Mouse (Mus musculus) heart, postnatal 36 days (tissue): ENCODE data around the gene 1700123L14Rik. TPM values are rescaled to one million over a fixed set of nuclear protein-coding genes. Genes with fewer than 3 reads are reported as not detected.
"Not testable (repeated sequence)": the region's sequence is repeated elsewhere in the genome, so short reads cannot be mapped to it uniquely, and the experiment has no call there.

ENCODE experiments used
- DNase-seq, 2 experiments: peaks; one replicate each; pipeline ENCODE4 v3.0.0; 2021 to 2022
- intact Hi-C: fragments of 180-260 bp; cut with DNase I; formaldehyde crosslinking; loops from one replicate; pipeline ENCODE4 v1.15.1; 2025
- total RNA-seq, 2 experiments: library from RNA; stranded (reverse); gene quantifications; 2 replicates each; pipeline ENCODE4 v1.2.3; 2021

1700123L14Rik gene
- total RNA-seq = not detected

DNA sequence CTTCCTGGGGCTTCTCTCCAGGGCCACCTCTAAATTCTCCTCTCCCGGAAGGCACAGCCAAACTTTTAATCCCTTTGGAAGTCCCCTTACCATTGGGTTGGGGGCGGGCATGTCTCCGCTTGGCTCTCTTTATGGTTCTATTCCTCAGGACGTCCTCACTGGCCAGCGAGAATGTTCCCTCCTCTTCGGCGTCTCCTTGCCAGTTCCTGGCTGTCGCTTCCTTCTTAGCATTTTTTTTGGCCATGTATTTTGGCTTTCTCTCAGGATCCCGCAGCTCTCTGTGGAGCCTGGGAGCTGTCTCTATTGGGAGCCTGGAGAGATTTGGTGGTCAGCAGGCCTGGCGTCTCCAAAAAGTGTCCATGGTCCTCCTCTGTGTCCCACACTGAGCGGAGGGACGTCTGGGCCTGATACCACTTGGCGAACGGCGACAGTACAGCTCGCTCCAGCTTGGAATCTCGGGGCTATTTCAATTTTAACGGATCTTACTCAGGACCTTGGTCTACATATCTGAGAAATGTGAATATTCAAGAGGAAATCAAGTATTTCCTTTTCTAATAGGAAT lies at the start of gene 1700123L14Rik:
Gene 1700123L14Rik, minus strand, starts transcription at position 426 of the 562 bp plus-strand sequence.
- peak; percentile 1 to 2 for DNase-seq
- intact Hi-C loops = no loop called here

- intact Hi-C loops = no loop called here
- DNase-seq = no peak
These were observed 39.4 kb upstream of the 1700123L14Rik start for GRCm38 (mm10) chr6:96205395-96205794.

DNA sequence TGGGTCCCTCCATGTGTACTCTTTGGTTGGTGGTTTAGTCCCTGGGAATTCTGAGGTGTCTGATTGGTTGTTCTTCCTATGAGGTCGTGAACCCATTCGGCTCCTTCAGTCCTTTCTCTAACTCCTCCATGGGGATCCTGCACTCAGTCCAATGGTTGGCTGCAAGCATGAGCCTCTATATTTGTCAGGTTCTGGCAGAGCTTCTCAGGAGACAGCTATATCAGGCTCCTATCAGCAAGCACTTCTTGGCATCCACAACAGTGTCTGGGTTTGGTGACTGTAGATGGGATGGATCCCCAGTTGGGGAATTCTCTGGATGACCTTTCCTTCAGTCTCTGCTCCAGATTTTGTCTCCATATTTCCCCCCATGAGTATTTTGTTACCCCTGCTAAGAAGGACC lies 32.9 kb upstream of the 1700123L14Rik start:
- intact Hi-C loops = not testable (repeated sequence)
- DNase-seq = peak in 1 of 2 experiments; percentile 0

- intact Hi-C loops = no loop called here
These were observed 20.5 kb upstream of the 1700123L14Rik start for GRCm38 (mm10) chr6:96186517-96186916.

DNA sequence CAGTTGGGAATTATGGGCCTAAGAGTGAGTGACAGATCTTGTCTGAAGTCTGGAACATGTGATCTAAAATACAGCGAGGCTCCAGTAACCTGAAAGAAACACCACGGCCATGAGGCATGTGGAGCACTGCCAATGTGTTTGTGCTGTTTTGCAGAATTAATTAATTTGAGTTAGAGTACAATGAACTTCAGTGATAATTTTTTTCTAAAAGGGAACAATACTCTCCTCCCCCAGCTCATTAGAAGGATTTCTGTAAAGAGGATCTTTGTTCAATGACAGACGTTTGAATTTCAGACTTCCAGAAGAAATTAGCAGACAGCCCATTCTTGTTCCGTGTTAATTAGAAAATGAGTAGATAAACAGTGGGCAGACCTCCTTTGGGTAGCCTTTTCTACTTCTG lies 17.3 kb upstream of the 1700123L14Rik start:
- intact Hi-C loops = no loop called here
- no peak for DNase-seq

More at GRCm38 (mm10) chr6:96186517-96186916, 20.5 kb upstream of the 1700123L14Rik start:
- no peak for DNase-seq

- intact Hi-C loops = no loop called here
These were observed 12.5 kb upstream of the 1700123L14Rik start for GRCm38 (mm10) chr6:96178530-96178929.

DNA sequence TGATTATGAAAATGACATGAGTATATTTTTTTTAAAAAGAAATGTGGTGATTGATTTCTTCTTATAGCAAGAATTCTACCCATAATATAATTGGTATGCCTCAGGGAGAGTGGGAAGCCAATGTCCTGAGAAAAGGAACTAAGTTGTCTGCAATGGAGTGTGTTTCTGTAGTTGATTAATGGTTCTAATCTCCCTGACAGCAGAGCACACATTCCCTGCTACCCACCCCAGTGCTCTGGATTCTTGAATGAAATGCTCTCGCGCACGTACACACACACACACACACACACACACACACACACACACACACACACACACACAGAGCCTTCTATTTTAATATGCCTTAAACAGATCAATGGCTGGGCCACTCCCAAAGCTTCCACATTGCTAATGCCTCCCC lies 7.6 kb upstream of the 1700123L14Rik start:
- DNase-seq = no peak
- intact Hi-C loops = no loop called here

More at GRCm38 (mm10) chr6:96178530-96178929, 12.5 kb upstream of the 1700123L14Rik start:
- no peak for DNase-seq

- no peak for DNase-seq
- intact Hi-C loops = no loop called here
These were observed 988 bp upstream of the 1700123L14Rik start for GRCm38 (mm10) chr6:96167031-96167430.

DNA sequence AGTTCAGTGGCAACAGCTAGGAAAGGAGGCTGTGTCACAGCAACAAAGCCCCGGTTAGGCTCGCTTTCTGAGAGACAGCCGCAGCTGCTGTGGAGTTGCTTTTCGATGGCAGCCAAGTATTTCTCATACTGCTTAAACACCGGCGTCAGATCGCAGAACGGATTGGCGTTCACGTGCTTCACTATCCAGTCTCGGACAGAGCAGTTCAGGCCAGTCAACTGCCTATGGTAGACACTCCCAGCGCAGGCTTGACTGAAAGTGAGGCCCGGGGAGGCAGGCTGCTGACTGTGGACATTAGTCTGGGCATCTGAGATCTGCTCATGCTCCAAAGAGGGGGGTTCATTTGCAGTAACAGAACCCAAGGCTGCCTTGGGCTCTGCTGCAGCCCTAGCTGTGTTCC lies 640 bp downstream of the 1700123L14Rik start:
- intact Hi-C loops = no loop called here
- DNase-seq = peak in 1 of 2 experiments; percentile 1

- intact Hi-C loops = no loop called here
- no peak for DNase-seq
These were observed 22.7 kb downstream of the 1700123L14Rik start for GRCm38 (mm10) chr6:96143326-96143725.

DNA sequence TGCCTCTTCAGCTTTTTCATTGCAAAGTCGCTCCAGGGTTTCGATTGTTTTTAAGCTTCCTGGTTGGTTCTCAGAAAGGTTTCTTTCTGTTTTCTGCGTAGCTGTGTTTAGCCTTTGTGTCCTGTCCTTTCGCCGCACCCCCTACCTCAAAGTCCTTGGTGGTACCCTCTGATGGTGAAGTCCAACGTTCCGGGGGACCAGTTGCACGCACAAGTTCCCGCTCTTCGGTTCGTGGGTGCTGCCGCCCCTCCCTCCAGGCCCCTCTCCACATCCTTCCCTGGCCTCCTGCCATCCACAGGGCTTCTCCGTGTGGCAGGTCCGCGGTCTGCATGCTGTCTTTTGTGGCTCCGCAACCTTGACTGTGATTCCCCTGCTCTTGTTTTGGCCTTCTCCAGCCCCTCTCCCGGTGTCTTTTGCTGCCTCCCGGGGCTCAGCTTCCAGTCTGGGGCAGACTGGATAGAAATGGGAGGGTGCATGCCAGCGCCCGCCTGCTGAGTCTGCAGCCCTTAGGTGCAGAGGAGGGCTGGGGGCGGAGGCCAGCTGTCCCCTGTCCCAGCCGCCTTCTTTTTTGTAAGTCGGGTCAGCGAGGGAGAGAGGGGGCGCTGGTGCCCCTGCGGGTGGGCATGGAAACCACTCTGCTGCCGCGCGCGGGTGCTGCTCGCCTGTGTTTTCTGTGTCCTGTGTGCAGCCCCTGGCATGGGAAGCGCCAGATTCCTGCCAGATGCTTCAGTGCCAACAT lies 49.3 kb downstream of the 1700123L14Rik start:
- peak; percentile 2 to 3 for DNase-seq
- intact Hi-C loops = no loop called here

- DNase-seq = no peak
- intact Hi-C loops = no loop called here
These were observed 49.9 kb downstream of the 1700123L14Rik start for GRCm38 (mm10) chr6:96116148-96116533.

Other genes with a start within 250 kb of the 1700123L14Rik start
- gene Fam19a1, start 53.1 kb downstream of the 1700123L14Rik start, total RNA-seq = under 1 TPM in 1 of 2 experiments, not detected in 1; 0.11 TPM